Mouse (Mus musculus) retina, embryonic 14.5 days (tissue): ENCODE results near the gene Tgm3.

Source experiments
- DNase-seq: peaks from one replicate; pipeline ENCODE4 v3.0.0-alpha.2; 2015; ENCODE audit warnings: low spot score

Tgm3 gene

GRCm38 (mm10) chr2:130070396-130070795 lies 58.2 kb downstream of the Tgm3 start:
- DNase-seq = no peak
